Mouse (Mus musculus) E14TG2a.4 (cell line): ENCODE measurements around the gene 4930503B20Rik.

ENCODE experiments used
- H3K27me3 ChIP-seq: 2 replicates; pipeline ENCODE4 v1.6.1; 2014; ENCODE audit warnings: low read length, control low read depth; ENCODE audit not compliant: insufficient read depth
- H3K36me3 ChIP-seq: 2 replicates; pipeline ENCODE4 v1.6.1; 2014; ENCODE audit warnings: low read length, control low read depth; ENCODE audit not compliant: insufficient read depth
- H3K4me1 ChIP-seq: replicated peaks from 2 replicates; pipeline ENCODE4 v1.6.1; 2014; ENCODE audit warnings: low read depth, low read length, control low read depth
- H3K4me3 ChIP-seq: replicated peaks from 2 replicates; pipeline ENCODE4 v1.5.1; 2014; ENCODE audit warnings: mild to moderate bottlenecking, low read length
- H3K9me3 ChIP-seq: 2 replicates; pipeline ENCODE4 v1.6.1; 2014; ENCODE audit warnings: low read length, control low read depth
- CTCF ChIP-seq: conservative IDR thresholded peaks from 2 replicates; pipeline ENCODE4 v1.5.1; 2014; ENCODE audit warnings: low read length
- NANOG ChIP-seq: IDR thresholded peaks from 2 replicates; pipeline ENCODE4 v1.6.1; 2014; ENCODE audit warnings: borderline replicate concordance, low read length, mixed read lengths
- POU5F1 ChIP-seq: IDR thresholded peaks from 2 replicates; pipeline ENCODE4 v1.6.1; 2014; ENCODE audit warnings: low read length, borderline replicate concordance

4930503B20Rik gene

GRCm38 (mm10) chr3:146599198-146599900, 51.8 kb downstream of the 4930503B20Rik start:
- Histone ChIP-seq H3K9me3 (no peaks in the 10 kb centered on the region), H3K4me3 (no peak overlapping the region), H3K36me3 (no peaks in the 10 kb centered on the region), H3K4me1 (no peaks in the 10 kb centered on the region), H3K27me3 (no peaks in the 10 kb centered on the region)
- no peak for TF ChIP-seq CTCF
- no peak for TF ChIP-seq NANOG
- no peak for TF ChIP-seq POU5F1

GRCm38 (mm10) chr3:146598411-146598810, 52.7 kb downstream of the 4930503B20Rik start:
- TF ChIP-seq POU5F1 (no peak), NANOG (no peak), CTCF (no peak)
- no peak overlapping the region for H3K4me3 ChIP-seq
- no peaks in the 10 kb centered on the region for H3K9me3 ChIP-seq
- H3K27me3 ChIP-seq, result no peaks in the 10 kb centered on the region
- no peaks in the 10 kb centered on the region for H3K4me1 ChIP-seq
- no peaks in the 10 kb centered on the region for H3K36me3 ChIP-seq

GRCm38 (mm10) chr3:146596864-146597263, 54.3 kb downstream of the 4930503B20Rik start:
- H3K36me3 ChIP-seq, result no peaks in the 10 kb centered on the region
- TF ChIP-seq NANOG, result no peak
- no peaks in the 10 kb centered on the region for H3K27me3 ChIP-seq
- no peak overlapping the region for H3K4me3 ChIP-seq
- H3K9me3 ChIP-seq, result no peaks in the 10 kb centered on the region
- H3K4me1 ChIP-seq, result no peaks in the 10 kb centered on the region

- TF ChIP-seq NANOG, result no peak
- Histone ChIP-seq H3K4me1 (no peaks in the 10 kb centered on the region), H3K36me3 (no peaks in the 10 kb centered on the region), H3K4me3 (no peak overlapping the region), H3K9me3 (no peaks in the 10 kb centered on the region), H3K27me3 (no peaks in the 10 kb centered on the region)
Observed at GRCm38 (mm10) chr3:146596387-146596786, 54.7 kb downstream of the 4930503B20Rik start.

- Histone ChIP-seq H3K36me3 (no peaks in the 10 kb centered on the region), H3K27me3 (no peaks in the 10 kb centered on the region), H3K9me3 (no peaks in the 10 kb centered on the region), H3K4me3 (no peak overlapping the region), H3K4me1 (no peaks in the 10 kb centered on the region)
- TF ChIP-seq CTCF, result no peak
- TF ChIP-seq NANOG, result no peak
- no peak for TF ChIP-seq POU5F1
Observed at GRCm38 (mm10) chr3:146595440-146595839, 55.7 kb downstream of the 4930503B20Rik start.
